Mouse (Mus musculus) heart, adult 2 months (tissue): ENCODE measurements around the gene Med16.

Experiments used
- CTCF ChIP-seq: fragments of 200-600 bp; IDR thresholded peaks from 2 replicates; pipeline ENCODE4 v1.8.1; 2022; ENCODE audit warnings: antibody characterized with exemption, mild to moderate bottlenecking, moderate library complexity
- EP300 ChIP-seq: fragments of 200-500 bp; IDR thresholded peaks from 2 replicates; pipeline ENCODE4 v1.6.1; 2011; ENCODE audit warnings: low read depth, low read length, control low read depth; ENCODE audit not compliant: insufficient read depth

GRCm38 (mm10) chr10:79931797-79932196 lies 23.1 kb upstream of the Med16 start:
- no peak for TF ChIP-seq EP300
- no peak for TF ChIP-seq CTCF
